Mouse (Mus musculus): ENCODE results near the gene Rnase9. TPM values are rescaled to one million over a fixed set of nuclear protein-coding genes. Genes with fewer than 3 reads are reported as not detected.

Gene Rnase9
- not detected in 2 replicates for polyA plus RNA-seq (2012; ENCODE audit: low replicate concordance)

GRCm38 (mm10) chr14:51041769-51042168 is at the start of gene Rnase9:
TSS of gene Rnase9 (minus strand) at chr14:51041869.

GRCm38 (mm10) chr14:51074335-51074734 is 32.7 kb upstream of the Rnase9 start, which contains the start of gene Olfr750:
TSS of gene Olfr750 (minus strand) at chr14:51074435.

GRCm38 (mm10) chr14:51057401-51057831 is 15.7 kb upstream of the Rnase9 start, which contains the start of gene Rnase12:
TSS of gene Rnase12 (minus strand) at chr14:51057661.

GRCm38 (mm10) chr14:51050063-51050462 is 8.4 kb upstream of the Rnase9 start, which contains the start of gene Rnase11:
TSS of gene Rnase11 (minus strand) at chr14:51050163.

GRCm38 (mm10) chr14:51007152-51007801 is 34.4 kb downstream of the Rnase9 start, which contains the start of gene Rnase10:
TSS of gene Rnase10 (plus strand) at chr14:51007751.

Other genes starting within 250 kb of the Rnase9 start
- gene Ccnb1ip1, start 234.1 kb downstream of the Rnase9 start, polyA plus RNA-seq (2012; ENCODE audit: low replicate concordance) = 0.11 and 3.0 TPM in 2 replicates
- 2.0 and 4.7 TPM in 2 replicates for gene Parp2, start 234.0 kb downstream of the Rnase9 start, polyA plus RNA-seq (2012; ENCODE audit: low replicate concordance)
- gene Tep1, start 171.3 kb downstream of the Rnase9 start, polyA plus RNA-seq (2012; ENCODE audit: low replicate concordance) = 1.9 and 2.6 TPM in 2 replicates
- not detected in 2 replicates for gene Klhl33, start 144.4 kb downstream of the Rnase9 start, polyA plus RNA-seq (2012; ENCODE audit: low replicate concordance)
- gene Osgep, start 117.0 kb downstream of the Rnase9 start, polyA plus RNA-seq (2012; ENCODE audit: low replicate concordance) = 20.4 and 43.1 TPM in 2 replicates
- gene Apex1, start 116.9 kb downstream of the Rnase9 start, polyA plus RNA-seq (2012; ENCODE audit: low replicate concordance) = 33.0 and 38.4 TPM in 2 replicates
- gene Pip4p1, start 111.0 kb downstream of the Rnase9 start, polyA plus RNA-seq (2012; ENCODE audit: low replicate concordance) = 65.3 and 128 TPM in 2 replicates
- 1.7 and 2.1 TPM in 2 replicates for gene Pnp, start 110.8 kb downstream of the Rnase9 start, polyA plus RNA-seq (2012; ENCODE audit: low replicate concordance)
- gene Gm49342, start 97.4 kb downstream of the Rnase9 start, polyA plus RNA-seq (2012; ENCODE audit: low replicate concordance) = 1.3 TPM in 1 of 2 replicates, not detected in the other
- gene Pnp2, start 85.9 kb downstream of the Rnase9 start, polyA plus RNA-seq (2012; ENCODE audit: low replicate concordance) = not detected in 2 replicates
- gene Rnase10, start 34.1 kb downstream of the Rnase9 start, polyA plus RNA-seq (2012; ENCODE audit: low replicate concordance) = not detected in 2 replicates
- gene Rnase11, start 8.3 kb upstream of the Rnase9 start, polyA plus RNA-seq (2012; ENCODE audit: low replicate concordance) = not detected in 2 replicates
- gene Rnase12, start 15.8 kb upstream of the Rnase9 start, polyA plus RNA-seq (2012; ENCODE audit: low replicate concordance) = not detected in 2 replicates
- not detected in 2 replicates for gene Olfr750, start 32.6 kb upstream of the Rnase9 start, polyA plus RNA-seq (2012; ENCODE audit: low replicate concordance)
- 0.40 TPM in 1 of 2 replicates, not detected in the other for gene Rnase4, start 49.2 kb upstream of the Rnase9 start, polyA plus RNA-seq (2012; ENCODE audit: low replicate concordance)
- gene Ang, start 49.3 kb upstream of the Rnase9 start, polyA plus RNA-seq (2012; ENCODE audit: low replicate concordance) = not detected in 2 replicates
- not detected in 2 replicates for gene Eddm3b, start 72.6 kb upstream of the Rnase9 start, polyA plus RNA-seq (2012; ENCODE audit: low replicate concordance)
- 0.55 and 2.7 TPM in 2 replicates for gene Rnase6, start 82.0 kb upstream of the Rnase9 start, polyA plus RNA-seq (2012; ENCODE audit: low replicate concordance)
- not detected in 2 replicates for gene Rnase1, start 104.9 kb upstream of the Rnase9 start, polyA plus RNA-seq (2012; ENCODE audit: low replicate concordance)
- not detected in 2 replicates for gene Rnase2b, start 120.4 kb upstream of the Rnase9 start, polyA plus RNA-seq (2012; ENCODE audit: low replicate concordance)
- gene Ang2, start 157.3 kb upstream of the Rnase9 start, polyA plus RNA-seq (2012; ENCODE audit: low replicate concordance) = not detected in 2 replicates
- gene Ear14, start 161.5 kb upstream of the Rnase9 start, polyA plus RNA-seq (2012; ENCODE audit: low replicate concordance) = not detected in 2 replicates
- gene Rnase2a, start 214.2 kb upstream of the Rnase9 start, polyA plus RNA-seq (2012; ENCODE audit: low replicate concordance) = not detected in 2 replicates

Data from leukemia stem cell, adult 10-12 weeks (primary cell).